14 mouse cellular contexts compared by ENCODE assay signal in genomic region chr4:99574021-99574531, GRCm38 (mm10).
DNase-seq lines count a peak whose midpoint lies in the region; ATAC-seq and TF ChIP-seq lines count a peak whose summit lies in the region.
"Had no signal": no experiment of that assay in that cellular context is flagged by ENCODE, and none has a peak within 500 bp of the region (broad histone marks: within the 10 kb centered on the region; RNA-seq: fewer than 3 reads in every experiment).

No protein-coding gene starts in this region.

- no peak overlapping the region for H3K4me3 ChIP-seq in forebrain, embryonic 13.5 days
- no peak overlapping the region for H3K4me3 ChIP-seq in midbrain, embryonic 14.5 days (replicated peaks; ENCODE audit: low read depth, low read length)
- H3K4me3 ChIP-seq in heart, embryonic 11.5 days (ENCODE audit: low read depth, low read length), result no peak overlapping the region
- H3K4me3 ChIP-seq in cerebellum, adult 2 months (replicated peaks; ENCODE audit: insufficient read depth, low read depth, low read length), result no peak overlapping the region
- H3K4me3 ChIP-seq: intestine, embryonic 15.5 days; liver, embryonic 12.5 days had no signal

- peak; percentile 71 for ATAC-seq in forebrain, embryonic 13.5 days
- 0 out of 2 replicates have a peak, but pooled peaks have one; percentile 32 for ATAC-seq in midbrain, embryonic 14.5 days (ENCODE audit: low FRiP score, low TSS enrichment)
- no peak for ATAC-seq in heart, embryonic 11.5 days (replicated peaks; ENCODE audit: insufficient number of reproducible peaks, low FRiP score, low TSS enrichment)
- ATAC-seq: activated CD4-positive, CD25-positive, alpha-beta regulatory T cell, adult 4 months; intestine, embryonic 15.5 days; liver, embryonic 12.5 days had no signal

- no peaks in the 10 kb centered on the region for H3K36me3 ChIP-seq in forebrain, embryonic 13.5 days (ENCODE audit: poor library complexity, severe bottlenecking)
- H3K36me3 ChIP-seq in midbrain, embryonic 14.5 days (ENCODE audit: control insufficient read depth, insufficient read depth, low read length), result no peaks in the 10 kb centered on the region
- H3K36me3 ChIP-seq in heart, embryonic 11.5 days (ENCODE audit: control insufficient read depth, insufficient read depth, low read length), result no peaks in the 10 kb centered on the region
- H3K36me3 ChIP-seq: intestine, embryonic 15.5 days; liver, embryonic 12.5 days had no signal

- H3K9ac ChIP-seq in forebrain, embryonic 13.5 days, result no peak overlapping the region
- no peak overlapping the region for H3K9ac ChIP-seq in midbrain, embryonic 14.5 days (replicated peaks; ENCODE audit: low read length)
- no peak overlapping the region for H3K9ac ChIP-seq in heart, embryonic 11.5 days (ENCODE audit: low read depth, low read length)
- H3K9ac ChIP-seq: intestine, embryonic 15.5 days; liver, embryonic 12.5 days had no signal

- no peaks in the 10 kb centered on the region for H3K9me3 ChIP-seq in forebrain, embryonic 13.5 days (replicated peaks)
- H3K9me3 ChIP-seq in midbrain, embryonic 14.5 days (ENCODE audit: control insufficient read depth, low read length), result no peaks in the 10 kb centered on the region
- no peaks in the 10 kb centered on the region for H3K9me3 ChIP-seq in heart, embryonic 11.5 days (replicated peaks; ENCODE audit: control insufficient read depth, low read length)
- H3K9me3 ChIP-seq: intestine, embryonic 15.5 days; liver, embryonic 12.5 days had no signal

- H3K4me2 ChIP-seq in forebrain, embryonic 13.5 days, result peak overlapping the region; percentile 36
- 0 out of 2 replicates have a peak overlapping the region, but pooled peaks have one; percentile 0 for H3K4me2 ChIP-seq in midbrain, embryonic 14.5 days (ENCODE audit: low read length)
- H3K4me2 ChIP-seq in heart, embryonic 11.5 days, result no peak overlapping the region
- H3K4me2 ChIP-seq: intestine, embryonic 15.5 days; liver, embryonic 12.5 days had no signal

- peaks cover 83% of the 10 kb centered on the region for H3K27me3 ChIP-seq in forebrain, embryonic 13.5 days
- H3K27me3 ChIP-seq in midbrain, embryonic 14.5 days (ENCODE audit: control insufficient read depth, insufficient read depth, low read length), result peaks cover 74% of the 10 kb centered on the region
- peaks cover 3% of the 10 kb centered on the region; the same call in 1 of the 2 replicates for H3K27me3 ChIP-seq in heart, embryonic 11.5 days (ENCODE audit: control insufficient read depth, insufficient read depth, low read length)
- no peaks in the 10 kb centered on the region; the same call in 1 of the 2 replicates for H3K27me3 ChIP-seq in cerebellum, adult 2 months (ENCODE audit: control insufficient read depth, insufficient read depth, low read length)

- DNase-seq in left cerebral cortex, postnatal 4 days, result peak; percentile 4
- DNase-seq in left cerebral cortex, adult 11 months (ENCODE audit: low spot score), result no peak
- DNase-seq in brain, embryonic 14.5 days (ENCODE audit: low read depth), result peak; percentile 90
- peak; percentile 59 for DNase-seq in midbrain, embryonic 14.5 days
- DNase-seq in gastrocnemius, postnatal 36 days, result no peak
- DNase-seq in cerebellum, adult 2 months, result no peak
- DNase-seq: cerebellum, adult 9-10 months; kidney, postnatal 25 days; thymus, adult 18-20 months had no signal

- peaks cover 35% of the 10 kb centered on the region for H3K4me1 ChIP-seq in forebrain, embryonic 13.5 days
- peaks cover 10% of the 10 kb centered on the region for H3K4me1 ChIP-seq in midbrain, embryonic 14.5 days (ENCODE audit: control insufficient read depth, insufficient read depth, low read length)
- no peaks in the 10 kb centered on the region for H3K4me1 ChIP-seq in heart, embryonic 11.5 days (ENCODE audit: control insufficient read depth, insufficient read depth, low read length)
- H3K4me1 ChIP-seq in cerebellum, adult 2 months (ENCODE audit: control insufficient read depth, insufficient read depth, low read length), result no peaks in the 10 kb centered on the region
- H3K4me1 ChIP-seq: liver, embryonic 12.5 days had no signal

- H3K27ac ChIP-seq in forebrain, embryonic 13.5 days, result no peak overlapping the region
- no peak overlapping the region for H3K27ac ChIP-seq in midbrain, embryonic 14.5 days (replicated peaks; ENCODE audit: low read depth, low read length)
- H3K27ac ChIP-seq in heart, embryonic 11.5 days (ENCODE audit: low read depth, low read length), result no peak overlapping the region
- H3K27ac ChIP-seq in cerebellum, adult 2 months (ENCODE audit: insufficient read depth, low read length), result no peak overlapping the region
- H3K27ac ChIP-seq: intestine, embryonic 15.5 days; liver, embryonic 12.5 days had no signal

- TF ChIP-seq CTCF in brain, embryonic 14.5 days (IDR thresholded peaks at IDR 0.05; ENCODE audit: borderline replicate concordance, extremely low read depth, insufficient read depth, insufficient read length), result no peak
- TF ChIP-seq CTCF in cerebellum, adult 2 months (IDR thresholded peaks at IDR 0.05; ENCODE audit: borderline replicate concordance, insufficient read depth, low read depth, low read length), result no peak

- TF ChIP-seq POLR2A in brain, embryonic 14.5 days (IDR thresholded peaks at IDR 0.05; ENCODE audit: borderline replicate concordance, extremely low read depth, insufficient read depth, insufficient read length, poor library complexity, severe bottlenecking), result no peak
- TF ChIP-seq POLR2A in cerebellum, adult 2 months (IDR thresholded peaks at IDR 0.05; ENCODE audit: borderline replicate concordance, insufficient read depth, low read length), result no peak

- WGBS in forebrain, embryonic 13.5 days, result 3% methylated on average over 11 of the region's 11 CpGs
- WGBS in midbrain, embryonic 14.5 days, result 5% methylated on average over 11 of the region's 11 CpGs
- 48% methylated on average over 11 of the region's 11 CpGs for WGBS in heart, embryonic 11.5 days (ENCODE audit: insufficient replicate concordance)
- 75% methylated on average over 11 of the region's 11 CpGs for WGBS in cerebellum, adult 2 months

- intact Hi-C loops in left cerebral cortex, postnatal 4 days (cut with DNase I), result no loop called here
- intact Hi-C loops in gastrocnemius, postnatal 36 days (cut with DNase I), result no loop called here

Comparison
In these comparisons a context has a peak if more than half of its experiments do, and no peak if none do; other contexts are left out.
1. DNase-seq: peak in left cerebral cortex, postnatal 4 days (single experiment), brain, embryonic 14.5 days (single experiment) and midbrain, embryonic 14.5 days (single experiment); none in left cerebral cortex, adult 11 months (single experiment), gastrocnemius, postnatal 36 days (0 of 2) and cerebellum, adult 2 months (0 of 2).